Mouse (Mus musculus) ovary, postnatal 36 days (tissue): ENCODE results near the gene Slc25a26.
A peak's percentile ranks its signal among the peaks of the same experiment; 100 is the strongest.

Experiments used
- DNase-seq: peaks from one replicate; pipeline ENCODE4 v3.0.0; 2022; ENCODE audit warnings: low spot score, mixed read lengths

The Slc25a26 gene

GRCm38 (mm10) chr6:94637024-94637434 is 136.9 kb downstream of the Slc25a26 start:
- DNase-seq: no peak

- DNase-seq: peak; percentile 34
Measured at GRCm38 (mm10) chr6:94640297-94640696, 140.2 kb downstream of the Slc25a26 start.

GRCm38 (mm10) chr6:94642048-94642447 is 141.9 kb downstream of the Slc25a26 start:
- DNase-seq: no peak

GRCm38 (mm10) chr6:94643989-94644388 is 143.9 kb downstream of the Slc25a26 start:
- DNase-seq: no peak

GRCm38 (mm10) chr6:94644641-94645040 is 144.5 kb downstream of the Slc25a26 start:
- no peak for DNase-seq

- no peak for DNase-seq
Measured at GRCm38 (mm10) chr6:94645723-94646122, 145.6 kb downstream of the Slc25a26 start.

GRCm38 (mm10) chr6:94646274-94646863 is 146.2 kb downstream of the Slc25a26 start:
- no peak for DNase-seq

- DNase-seq: no peak
Measured at GRCm38 (mm10) chr6:94646902-94647301, 146.8 kb downstream of the Slc25a26 start.

- peak; percentile 59 for DNase-seq
Measured at GRCm38 (mm10) chr6:94647574-94648430, 147.7 kb downstream of the Slc25a26 start.

GRCm38 (mm10) chr6:94648496-94648895 is 148.4 kb downstream of the Slc25a26 start:
- no peak for DNase-seq

GRCm38 (mm10) chr6:94649637-94650036 is 149.5 kb downstream of the Slc25a26 start:
- no peak for DNase-seq

- no peak for DNase-seq
Measured at GRCm38 (mm10) chr6:94651541-94651940, 151.4 kb downstream of the Slc25a26 start.

- DNase-seq: no peak
Measured at GRCm38 (mm10) chr6:94652659-94653213, 152.6 kb downstream of the Slc25a26 start.

GRCm38 (mm10) chr6:94653388-94654316 is 153.5 kb downstream of the Slc25a26 start:
- DNase-seq: no peak
